Mouse (Mus musculus) adrenal gland, postnatal 25 days (tissue): Measurements from ENCODE around the gene Wwox. TPM values are rescaled to one million over a fixed set of nuclear protein-coding genes. Genes with fewer than 3 reads are reported as not detected.

ENCODE experiments used
- DNase-seq: peaks from one replicate; pipeline ENCODE4 v3.0.0; 2021; ENCODE audit warnings: mixed read lengths
- total RNA-seq: library from RNA; stranded (reverse); gene quantifications from 2 replicates; pipeline ENCODE4 v1.2.3, GENCODE M21; 2021

Gene Wwox
- total RNA-seq, 1 experiment from 2014 or later, result 37.2 TPM

GRCm38 (mm10) chr8:114909146-114909545, 469.7 kb downstream of the Wwox start:
- DNase-seq, result no peak

- no peak for DNase-seq
Measured at GRCm38 (mm10) chr8:114911031-114911580, 471.7 kb downstream of the Wwox start.

- no peak for DNase-seq
Measured at GRCm38 (mm10) chr8:114923629-114924028, 484.2 kb downstream of the Wwox start.

GRCm38 (mm10) chr8:114927412-114927811, 488.0 kb downstream of the Wwox start:
- no peak for DNase-seq

- DNase-seq, result no peak
Measured at GRCm38 (mm10) chr8:114927917-114928316, 488.5 kb downstream of the Wwox start.

GRCm38 (mm10) chr8:114929597-114929996, 490.1 kb downstream of the Wwox start:
- no peak for DNase-seq

GRCm38 (mm10) chr8:114932071-114932630, 492.7 kb downstream of the Wwox start:
- DNase-seq, result no peak

- no peak for DNase-seq
Measured at GRCm38 (mm10) chr8:114933248-114933647, 493.8 kb downstream of the Wwox start.

- no peak for DNase-seq
Measured at GRCm38 (mm10) chr8:114936887-114937286, 497.4 kb downstream of the Wwox start.

- no peak for DNase-seq
Measured at GRCm38 (mm10) chr8:114939338-114939737, 499.9 kb downstream of the Wwox start.

GRCm38 (mm10) chr8:114941096-114941495, 501.6 kb downstream of the Wwox start:
- DNase-seq, result no peak

- no peak for DNase-seq
Measured at GRCm38 (mm10) chr8:114941644-114942043, 502.2 kb downstream of the Wwox start.

- DNase-seq, result no peak
Measured at GRCm38 (mm10) chr8:114947921-114948320, 508.5 kb downstream of the Wwox start.

- no peak for DNase-seq
Measured at GRCm38 (mm10) chr8:114956377-114957168, 517.1 kb downstream of the Wwox start.

- no peak for DNase-seq
Measured at GRCm38 (mm10) chr8:114958437-114959107, 519.1 kb downstream of the Wwox start.

GRCm38 (mm10) chr8:114959406-114959805, 520.0 kb downstream of the Wwox start:
- DNase-seq, result no peak

- no peak for DNase-seq
Measured at GRCm38 (mm10) chr8:114962494-114962893, 523.0 kb downstream of the Wwox start.

GRCm38 (mm10) chr8:114963282-114963681, 523.8 kb downstream of the Wwox start:
- no peak for DNase-seq

GRCm38 (mm10) chr8:114964206-114964605, 524.8 kb downstream of the Wwox start:
- DNase-seq, result no peak

GRCm38 (mm10) chr8:114968842-114969241, 529.4 kb downstream of the Wwox start:
- no peak for DNase-seq

GRCm38 (mm10) chr8:114971378-114971777, 531.9 kb downstream of the Wwox start:
- peak; percentile 81 for DNase-seq

GRCm38 (mm10) chr8:114973002-114973461, 533.6 kb downstream of the Wwox start:
- no peak for DNase-seq
